Mouse (Mus musculus) splenic B cell, adult 2 months (primary cell): Measurements from ENCODE around the gene Gpd2.

Experiments
- DNase-seq: peaks from one replicate; pipeline ENCODE4 v3.0.0-alpha.2; 2011; ENCODE audit warnings: low read depth, low spot score
- H3K27me3 ChIP-seq: 2 replicates; pipeline ENCODE4 v1.6.1; 2012; ENCODE audit warnings: mild to moderate bottlenecking, low read length, moderate library complexity, mixed read lengths; ENCODE audit not compliant: control insufficient read depth, poor library complexity, insufficient read depth, severe bottlenecking
- H3K36me3 ChIP-seq: 2 replicates; pipeline ENCODE4 v1.6.1; 2012; ENCODE audit warnings: mild to moderate bottlenecking, low read length, moderate library complexity, mixed read lengths; ENCODE audit not compliant: control insufficient read depth, poor library complexity, insufficient read depth, severe bottlenecking

Gene Gpd2

DNA sequence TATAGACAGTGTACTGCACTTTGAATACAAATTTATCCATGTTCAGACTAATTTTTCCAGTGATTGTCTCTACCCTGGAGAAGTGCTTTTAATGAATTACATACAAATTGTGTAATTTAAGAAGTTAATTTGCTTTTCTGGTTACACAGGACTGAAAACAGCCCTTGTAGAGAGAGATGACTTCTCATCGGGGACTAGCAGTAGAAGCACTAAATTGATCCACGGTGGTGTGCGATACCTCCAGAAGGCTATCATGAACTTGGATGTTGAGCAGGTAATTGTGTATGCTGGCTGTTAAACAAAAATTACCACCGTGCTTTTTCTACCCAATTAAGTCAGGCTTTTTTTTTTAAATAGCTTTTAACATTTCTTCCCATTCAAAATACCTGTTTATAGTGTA lies 66.8 kb downstream of the Gpd2 start:
- no peak for DNase-seq
- peaks cover 6% of the 10 kb centered on the region; the same call in 1 of the 2 replicates for H3K36me3 ChIP-seq
- H3K27me3 ChIP-seq, result no peaks in the 10 kb centered on the region

DNA sequence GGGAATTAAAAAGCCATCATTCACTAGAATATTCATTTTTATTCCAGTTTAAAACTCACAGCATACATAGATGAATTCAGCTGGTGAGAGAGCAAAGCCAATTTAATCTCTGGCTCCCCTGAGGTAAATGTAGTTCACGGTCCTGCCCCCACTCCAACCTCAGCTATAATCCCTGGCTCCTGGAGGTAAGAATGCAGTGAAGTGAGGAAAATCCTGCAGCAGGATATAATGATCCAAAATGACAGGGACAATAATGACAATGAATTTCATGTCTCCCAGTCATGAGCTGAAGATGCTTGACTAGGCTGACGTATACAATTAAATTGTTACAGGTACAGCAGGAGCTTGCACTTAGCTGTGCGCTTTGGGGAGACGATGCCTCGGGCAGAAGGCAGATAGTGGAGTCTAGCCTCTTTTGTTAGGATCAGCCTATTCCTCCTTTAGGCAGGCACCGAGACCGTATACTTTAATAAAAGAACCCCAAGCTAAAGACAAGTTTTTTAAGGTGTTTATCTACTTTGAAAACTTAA lies 74.9 kb downstream of the Gpd2 start:
- DNase-seq, result no peak
- H3K36me3 ChIP-seq, result peaks cover 4% of the 10 kb centered on the region; the same call in 1 of the 2 replicates
- H3K27me3 ChIP-seq, result no peaks in the 10 kb centered on the region

DNA sequence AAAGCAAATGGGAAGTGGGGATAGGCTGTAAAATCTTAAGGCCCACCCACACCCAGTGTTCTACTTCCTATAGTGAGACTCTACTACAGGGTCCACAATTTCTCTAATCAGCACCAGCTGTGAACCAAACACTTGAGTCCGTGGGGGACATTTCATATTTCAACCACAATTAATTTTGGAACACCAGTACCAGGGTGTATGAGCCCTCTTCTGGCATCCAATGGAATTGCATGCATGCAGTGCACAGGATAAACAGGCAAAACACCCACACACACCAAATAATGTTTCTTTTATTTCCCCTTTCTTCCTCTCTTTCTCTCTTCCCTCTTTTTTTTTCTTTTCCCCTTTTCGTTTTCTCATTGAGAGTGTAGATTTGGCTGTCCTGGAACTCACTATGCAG lies 78.6 kb downstream of the Gpd2 start:
- no peaks in the 10 kb centered on the region for H3K36me3 ChIP-seq

DNA sequence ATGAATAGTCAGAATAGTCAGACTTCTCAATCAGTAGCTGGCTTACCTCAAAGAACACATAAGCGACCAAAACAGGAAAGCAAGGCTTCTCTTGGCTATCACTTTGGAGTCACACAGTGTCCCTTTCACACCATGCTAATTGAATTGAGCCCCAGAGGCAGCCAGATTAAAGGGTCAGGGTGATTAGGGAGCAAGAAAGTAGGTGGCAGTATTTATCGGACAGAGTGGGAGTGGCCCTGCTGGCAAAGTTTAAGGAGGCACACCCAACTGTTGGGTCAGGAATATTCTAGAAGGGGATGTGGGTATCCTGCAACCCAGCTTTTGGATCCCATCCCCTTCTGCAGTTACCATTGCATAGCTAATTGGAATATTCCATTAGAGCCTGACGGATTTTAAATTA lies 80.9 kb downstream of the Gpd2 start:
- no peak for DNase-seq
- no peaks in the 10 kb centered on the region for H3K36me3 ChIP-seq
- H3K27me3 ChIP-seq, result no peaks in the 10 kb centered on the region

More for the DNA sequence above, 78.6 kb downstream of the Gpd2 start:
- no peaks in the 10 kb centered on the region for H3K27me3 ChIP-seq
- DNase-seq, result peak; percentile 64

DNA sequence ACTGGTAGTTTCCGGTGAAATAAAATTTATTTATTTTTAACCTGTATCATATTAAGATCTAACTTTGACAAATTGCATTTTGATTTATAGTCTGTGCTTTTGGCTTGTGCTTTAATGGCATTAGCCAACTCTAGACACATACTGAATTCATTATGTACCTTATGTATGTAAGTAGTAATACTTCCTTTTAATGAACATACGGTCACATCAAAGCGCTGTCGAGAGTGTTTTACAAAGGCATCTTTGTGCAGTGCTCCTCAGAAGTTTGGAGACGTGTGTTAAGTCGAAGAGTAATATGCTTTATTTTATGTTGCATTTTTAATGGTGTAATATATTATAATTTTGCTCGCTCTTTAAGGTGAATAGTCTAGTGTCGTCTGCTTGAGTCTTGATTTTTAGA lies 88.7 kb downstream of the Gpd2 start:
- no peak for DNase-seq
- H3K27me3 ChIP-seq, result no peaks in the 10 kb centered on the region
- no peaks in the 10 kb centered on the region for H3K36me3 ChIP-seq

DNA sequence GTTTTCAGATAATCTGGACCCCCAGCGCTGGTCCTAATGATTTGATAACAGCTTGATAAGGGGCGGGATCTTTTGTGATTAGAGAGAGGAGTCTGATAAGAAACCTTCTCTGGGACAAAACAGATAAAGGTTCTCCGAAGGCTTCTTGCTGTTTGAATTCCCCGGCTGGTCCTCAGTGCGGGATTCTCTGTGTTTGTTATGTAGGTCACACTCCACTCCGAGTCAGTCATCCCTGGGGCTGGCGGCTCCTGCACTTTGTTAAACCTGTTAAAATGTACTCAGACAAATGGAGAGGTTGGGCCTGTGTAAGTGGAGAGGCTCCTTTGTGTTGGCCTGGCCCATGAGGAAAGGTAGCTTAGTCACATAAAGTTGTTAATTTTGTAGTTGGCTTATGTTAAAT lies 91.9 kb downstream of the Gpd2 start:
- no peaks in the 10 kb centered on the region for H3K27me3 ChIP-seq
- 0 out of 2 replicates have a peak, but pooled peaks cover 2% of the 10 kb centered on the region for H3K36me3 ChIP-seq
- no peak for DNase-seq

DNA sequence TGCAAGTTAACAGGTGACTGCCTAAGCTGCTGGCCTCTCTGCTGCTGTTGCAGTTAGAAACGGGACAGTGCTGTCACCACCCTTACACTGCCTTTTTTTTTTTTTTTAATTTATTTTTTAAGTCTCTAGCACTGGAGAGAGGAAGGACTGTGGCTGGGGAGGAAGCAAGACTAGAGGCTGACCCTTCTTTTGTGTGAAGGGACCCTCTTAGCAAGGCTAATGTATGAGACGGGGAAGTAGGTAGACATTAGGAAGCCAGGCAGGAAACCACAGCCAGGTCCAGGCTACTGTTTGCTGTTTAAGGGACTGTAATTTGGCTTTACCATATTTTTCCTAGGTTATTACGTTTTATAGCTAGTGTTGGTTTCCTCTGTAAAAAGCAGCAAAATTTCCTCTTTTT lies 93.4 kb downstream of the Gpd2 start:
- DNase-seq, result peak; percentile 6
- 0 out of 2 replicates have a peak, but pooled peaks cover 2% of the 10 kb centered on the region for H3K36me3 ChIP-seq
- no peaks in the 10 kb centered on the region for H3K27me3 ChIP-seq

DNA sequence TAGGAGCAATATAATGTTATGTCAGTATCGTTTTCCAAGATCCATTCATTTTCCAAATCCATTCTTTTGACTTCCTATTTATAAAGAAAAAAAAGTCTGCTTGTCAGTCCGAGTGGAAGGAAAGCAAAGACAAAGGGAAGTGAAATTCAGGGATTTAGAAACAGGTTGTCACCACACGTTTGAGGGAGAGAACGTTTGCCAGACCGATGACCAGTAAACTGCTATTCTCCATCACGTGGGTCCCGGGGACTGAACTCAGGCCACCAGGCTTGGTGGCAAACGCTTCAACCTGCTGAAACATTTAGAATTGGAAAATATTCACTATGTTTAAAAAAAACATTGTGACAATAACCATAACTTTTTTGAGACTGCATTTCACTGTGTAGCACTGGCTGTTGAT lies 93.8 kb downstream of the Gpd2 start:
- Histone ChIP-seq H3K36me3 (0 out of 2 replicates have a peak, but pooled peaks cover 2% of the 10 kb centered on the region), H3K27me3 (no peaks in the 10 kb centered on the region)
- no peak for DNase-seq

DNA sequence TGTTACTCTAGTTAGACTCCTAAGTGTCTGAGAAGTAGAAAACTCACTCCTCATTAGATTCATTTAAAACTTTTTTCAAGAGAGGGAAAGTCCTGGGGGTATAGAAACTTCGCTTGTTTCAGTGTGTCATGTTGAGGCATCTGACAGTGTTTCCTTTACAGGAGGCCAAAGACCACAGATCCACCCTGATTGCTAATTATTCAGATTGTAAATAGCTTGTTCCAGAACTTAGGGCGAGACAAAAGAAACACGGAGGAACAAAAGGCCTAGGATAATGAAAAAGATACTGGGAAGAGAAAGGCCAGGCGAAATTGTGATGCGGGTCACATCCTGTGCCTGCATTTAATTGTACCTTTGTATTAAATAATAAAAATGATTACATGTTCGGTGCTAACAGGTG lies 96.0 kb downstream of the Gpd2 start:
- no peaks in the 10 kb centered on the region for H3K27me3 ChIP-seq
- 0 out of 2 replicates have a peak, but pooled peaks cover 2% of the 10 kb centered on the region for H3K36me3 ChIP-seq
- DNase-seq, result no peak

DNA sequence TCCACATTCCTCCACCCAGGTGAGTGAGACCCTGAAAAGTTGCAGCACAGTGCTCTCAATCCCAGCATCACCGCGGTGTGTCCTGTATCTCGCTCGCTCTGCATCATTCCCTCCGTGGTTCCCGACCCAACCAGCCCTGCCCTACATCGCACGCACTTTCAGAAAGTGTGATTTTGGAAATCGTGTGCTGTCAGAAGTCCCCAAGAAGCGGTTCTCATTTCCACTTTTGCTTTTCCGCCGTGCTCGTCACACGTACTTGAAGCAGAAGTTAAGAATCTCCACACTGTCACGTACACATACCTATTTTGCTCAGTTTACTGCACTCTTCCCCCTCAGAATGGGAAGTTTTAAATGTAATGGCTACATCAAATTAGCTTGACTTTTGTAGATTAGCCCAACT lies 98.0 kb downstream of the Gpd2 start:
- no peak for DNase-seq
- Histone ChIP-seq H3K36me3 (peaks cover 8% of the 10 kb centered on the region; the same call in 1 of the 2 replicates), H3K27me3 (no peaks in the 10 kb centered on the region)

DNA sequence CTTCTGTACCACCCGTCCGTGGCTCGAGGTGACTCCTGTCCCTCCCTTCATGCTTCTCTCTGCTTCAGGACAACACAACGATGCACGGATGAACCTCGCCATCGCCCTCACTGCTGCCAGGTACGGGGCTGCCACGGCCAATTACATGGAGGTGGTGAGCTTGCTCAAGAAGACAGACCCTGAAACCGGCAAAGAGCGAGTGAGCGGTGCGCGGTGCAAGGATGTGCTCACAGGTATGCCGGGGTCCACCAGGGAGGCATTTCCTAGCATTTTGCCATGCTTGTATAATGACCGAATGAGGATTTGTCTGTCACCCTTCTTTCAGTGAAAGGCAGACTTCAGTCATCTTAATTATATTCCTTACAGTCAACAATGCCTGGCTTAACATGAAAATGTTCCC lies 101.3 kb downstream of the Gpd2 start:
- Histone ChIP-seq H3K27me3 (no peaks in the 10 kb centered on the region), H3K36me3 (peaks cover 9% of the 10 kb centered on the region; the same call in 1 of the 2 replicates)
- no peak for DNase-seq

DNA sequence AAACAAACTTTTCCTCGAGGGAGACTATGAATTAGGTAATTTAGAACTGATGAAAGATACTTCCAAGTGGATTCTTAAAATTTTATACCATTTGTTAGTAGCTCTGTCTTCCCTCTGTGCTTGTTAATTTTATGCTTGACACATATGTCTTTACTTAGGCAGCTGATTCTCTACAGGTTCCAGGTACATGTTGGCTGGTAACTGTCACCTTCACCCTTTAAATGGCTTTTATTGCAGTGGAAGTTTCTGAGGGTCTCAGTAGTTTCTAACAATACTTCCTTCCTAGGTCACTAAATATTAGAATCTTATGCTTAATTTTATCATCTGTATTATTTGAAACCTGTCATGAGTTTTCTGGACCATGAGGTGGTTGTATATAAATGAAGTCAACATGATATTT lies 105.5 kb downstream of the Gpd2 start:
- no peaks in the 10 kb centered on the region for H3K27me3 ChIP-seq
- peaks cover 18% of the 10 kb centered on the region for H3K36me3 ChIP-seq
- DNase-seq, result no peak

DNA sequence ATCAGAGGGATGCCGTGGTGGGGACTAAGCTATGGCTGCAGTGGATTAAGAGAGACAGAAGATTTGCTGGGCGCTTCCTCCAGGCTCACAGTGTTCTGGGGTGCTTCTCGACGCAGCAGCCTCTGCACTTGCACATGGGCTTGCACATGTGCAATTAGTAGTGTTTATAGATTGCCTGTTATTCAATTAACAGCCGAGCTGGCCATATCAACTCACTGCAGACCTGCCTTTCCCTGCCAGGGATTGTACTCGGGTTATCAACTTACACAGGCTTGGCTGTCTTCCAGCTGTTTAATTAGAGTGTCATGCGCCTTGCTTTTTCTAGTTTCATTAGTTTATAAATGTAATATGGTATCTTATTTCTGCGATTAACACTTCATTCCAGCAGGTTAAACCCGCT lies 113.2 kb downstream of the Gpd2 start:
- DNase-seq, result no peak
- H3K27me3 ChIP-seq, result no peaks in the 10 kb centered on the region
- H3K36me3 ChIP-seq, result peaks cover 4% of the 10 kb centered on the region; the same call in 1 of the 2 replicates

DNA sequence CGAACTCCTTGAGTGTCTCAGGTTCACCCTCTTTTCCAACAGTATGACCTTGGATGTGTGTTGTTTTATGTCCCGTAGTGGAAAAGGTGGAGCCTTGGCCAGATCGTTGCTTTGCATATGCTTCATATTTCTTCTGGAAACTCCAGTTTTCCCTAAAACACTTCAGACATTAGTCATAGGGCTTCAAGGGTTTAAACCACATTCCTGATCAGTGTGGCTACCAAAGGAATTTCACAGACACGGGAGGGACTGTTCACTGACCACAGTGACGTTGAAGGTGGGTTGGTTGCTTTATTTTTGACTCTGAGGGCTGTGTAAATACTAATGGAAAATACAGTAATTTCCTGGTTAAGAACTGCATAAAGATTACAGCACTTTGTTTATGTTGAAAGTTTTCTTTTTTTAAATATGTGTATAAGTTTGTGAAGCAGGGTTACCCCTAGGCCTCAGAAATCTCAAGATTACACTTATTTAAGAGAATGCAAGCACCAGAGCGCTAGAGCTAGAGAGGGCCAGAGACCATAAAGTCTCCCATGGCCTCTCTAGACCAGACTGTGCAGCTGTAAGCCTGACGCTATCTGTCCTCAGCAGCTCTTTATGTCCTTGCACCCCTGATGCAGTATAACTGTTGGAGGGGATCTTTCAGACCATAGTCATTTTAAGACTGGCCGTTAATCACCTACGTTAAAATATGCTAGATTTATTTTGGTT lies 116.4 kb downstream of the Gpd2 start:
- no peak for DNase-seq
- Histone ChIP-seq H3K36me3 (peaks cover 17% of the 10 kb centered on the region; the same call in 1 of the 2 replicates), H3K27me3 (no peaks in the 10 kb centered on the region)

DNA sequence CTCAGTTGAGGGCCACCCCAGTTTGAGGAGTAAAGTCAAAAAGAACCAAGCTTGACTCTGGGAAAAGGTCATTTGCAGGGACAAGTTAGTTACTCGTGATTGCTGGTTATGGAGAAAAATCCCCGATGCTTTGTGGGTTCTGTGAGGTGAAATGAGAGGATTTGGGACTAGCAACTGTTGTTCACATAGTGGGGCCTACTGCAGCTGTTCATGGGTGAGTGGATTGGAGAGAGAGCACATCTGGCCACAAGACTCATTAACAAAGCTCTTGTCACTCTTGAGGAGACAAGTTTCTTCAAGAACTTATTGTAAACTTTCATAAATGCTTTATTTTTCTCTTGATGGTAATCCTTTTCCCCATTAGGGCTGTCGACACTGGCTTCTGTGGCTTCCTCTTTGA lies 117.4 kb downstream of the Gpd2 start:
- Histone ChIP-seq H3K36me3 (peaks cover 17% of the 10 kb centered on the region; the same call in 1 of the 2 replicates), H3K27me3 (no peaks in the 10 kb centered on the region)
- DNase-seq, result no peak
